Mouse (Mus musculus) heart, embryonic 15.5 days (tissue): ENCODE data around the gene Adgrl3. TPM values are rescaled to one million over a fixed set of nuclear protein-coding genes. Genes with fewer than 3 reads are reported as not detected.

Experiments
- microRNA-seq: library from miRNA; unstranded; fragments of <30 nt; microRNA quantifications from one replicate; pipeline ENCODE4, GENCODE M21; 2016
- polyA plus RNA-seq: library from polyadenylated mRNA; unstranded; fragments of >200 nt; fragmentation: Nextera tagmentation; extraction: Ambion mirVana; gene quantifications from 2 replicates; pipeline ENCODE4 v1.2.1, GENCODE M21; 2015

Adgrl3 gene
- polyA plus RNA-seq, 1 experiment from 2014 or later, result 5.4 TPM

Small RNA genes within 50 kb of the gene (microRNA-seq; reads per million reads assigned to microRNA genes)
- not detected for gene Gm22048
